In genomic region chr13:108998739-108999138, GRCm38 (mm10) we compare ENCODE assay signal across 26 mouse cellular contexts.
A peak's percentile ranks its signal among the peaks of the same experiment; 100 is the strongest.
DNase-seq lines count a peak whose midpoint lies in the region; ATAC-seq and TF ChIP-seq lines count a peak whose summit lies in the region.
"Had no signal": no experiment of that assay in that cellular context is flagged by ENCODE, and none has a peak within 500 bp of the region (broad histone marks: within the 10 kb centered on the region; RNA-seq: fewer than 3 reads in every experiment).

No protein-coding gene starts in this region.

- no peak overlapping the region for H3K4me3 ChIP-seq in forebrain, embryonic 14.5 days (ENCODE audit: low read depth, low read length)
- H3K4me3 ChIP-seq in forebrain, postnatal 0 days (ENCODE audit: low read depth, low read length) = no peak overlapping the region
- no peak overlapping the region for H3K4me3 ChIP-seq in hindbrain, embryonic 14.5 days (replicated peaks; ENCODE audit: low read length)
- no peak overlapping the region for H3K4me3 ChIP-seq in midbrain, embryonic 14.5 days (replicated peaks; ENCODE audit: low read depth, low read length)
- H3K4me3 ChIP-seq in intestine, embryonic 16.5 days (ENCODE audit: low read length) = no peak overlapping the region
- H3K4me3 ChIP-seq: embryonic facial prominence, embryonic 13.5 days; limb, embryonic 15.5 days; neural tube, embryonic 13.5 days; stomach, embryonic 15.5 days had no signal

- 17% methylated on average over 2 of the region's 2 CpGs for whole genome bisulfite sequencing in forebrain, embryonic 14.5 days
- 19% methylated on average over 2 of the region's 2 CpGs for WGBS in forebrain, postnatal 0 days
- 59% methylated on average over 2 of the region's 2 CpGs for WGBS in hindbrain, embryonic 14.5 days
- WGBS in midbrain, embryonic 14.5 days = 10% methylated on average over 2 of the region's 2 CpGs
- 61% methylated on average over 2 of the region's 2 CpGs for WGBS in intestine, embryonic 16.5 days

- H3K4me1 ChIP-seq in forebrain, embryonic 14.5 days (ENCODE audit: control insufficient read depth, insufficient read depth, low read length) = no peaks in the 10 kb centered on the region; the same call in 1 of the 2 replicates
- H3K4me1 ChIP-seq in forebrain, postnatal 0 days (ENCODE audit: insufficient read depth) = no peaks in the 10 kb centered on the region
- H3K4me1 ChIP-seq in hindbrain, embryonic 14.5 days (replicated peaks; ENCODE audit: control insufficient read depth, insufficient read depth, low read length) = no peaks in the 10 kb centered on the region
- H3K4me1 ChIP-seq in midbrain, embryonic 14.5 days (ENCODE audit: control insufficient read depth, insufficient read depth, low read length) = no peaks in the 10 kb centered on the region
- H3K4me1 ChIP-seq in intestine, embryonic 16.5 days (ENCODE audit: control insufficient read depth, insufficient read depth, low read length) = no peaks in the 10 kb centered on the region
- H3K4me1 ChIP-seq: embryonic facial prominence, embryonic 13.5 days; limb, embryonic 15.5 days; neural tube, embryonic 13.5 days; stomach, embryonic 15.5 days had no signal

- peak; percentile 17 for DNase-seq in forebrain, embryonic 14.5 days (ENCODE audit: low spot score)
- DNase-seq in forebrain, postnatal 0 days = no peak
- DNase-seq in Muller cell, postnatal 12 days (ENCODE audit: inconsistent ontology term) = peak; percentile 5
- DNase-seq in hindbrain, embryonic 14.5 days (ENCODE audit: low spot score) = no peak
- peak; percentile 41 for DNase-seq in midbrain, embryonic 14.5 days
- DNase-seq in frontal cortex, adult 2 months (ENCODE audit: extremely low spot score in 1 of 2, low spot score in 1 of 2) = no peak
- DNase-seq: adrenal gland, postnatal 36 days; cerebellum, adult 11 months; cerebellum, postnatal 14 days; gastrocnemius, postnatal 14 days; heart, adult 11 months; kidney, adult 2 months; left cerebral cortex, postnatal 4 days; lung, embryonic 14.5 days; right cerebral cortex, adult 18-20 months; right cerebral cortex, postnatal 4 days; thymus, postnatal 25 days had no signal

- no peaks in the 10 kb centered on the region for H3K27me3 ChIP-seq in forebrain, embryonic 14.5 days (replicated peaks; ENCODE audit: control insufficient read depth, insufficient read depth, low read length)
- H3K27me3 ChIP-seq in forebrain, postnatal 0 days (ENCODE audit: insufficient read depth, low read length) = no peaks in the 10 kb centered on the region
- no peaks in the 10 kb centered on the region for H3K27me3 ChIP-seq in hindbrain, embryonic 14.5 days (ENCODE audit: control insufficient read depth, insufficient read depth, low read length)
- H3K27me3 ChIP-seq in midbrain, embryonic 14.5 days (ENCODE audit: control insufficient read depth, insufficient read depth, low read length) = no peaks in the 10 kb centered on the region
- no peaks in the 10 kb centered on the region for H3K27me3 ChIP-seq in intestine, embryonic 16.5 days (replicated peaks; ENCODE audit: control insufficient read depth, insufficient read depth, low read length)
- H3K27me3 ChIP-seq: embryonic facial prominence, embryonic 13.5 days; limb, embryonic 15.5 days; neural tube, embryonic 13.5 days; stomach, embryonic 15.5 days had no signal

- no peaks in the 10 kb centered on the region for H3K36me3 ChIP-seq in forebrain, embryonic 14.5 days (ENCODE audit: control insufficient read depth, insufficient read depth, low read length)
- no peaks in the 10 kb centered on the region for H3K36me3 ChIP-seq in forebrain, postnatal 0 days (ENCODE audit: insufficient read depth)
- no peaks in the 10 kb centered on the region for H3K36me3 ChIP-seq in hindbrain, embryonic 14.5 days (replicated peaks; ENCODE audit: control insufficient read depth, insufficient read depth)
- H3K36me3 ChIP-seq in midbrain, embryonic 14.5 days (ENCODE audit: control insufficient read depth, insufficient read depth, low read length) = no peaks in the 10 kb centered on the region
- no peaks in the 10 kb centered on the region for H3K36me3 ChIP-seq in intestine, embryonic 16.5 days (ENCODE audit: control insufficient read depth, insufficient read depth, low read length)
- H3K36me3 ChIP-seq: embryonic facial prominence, embryonic 13.5 days; limb, embryonic 15.5 days; neural tube, embryonic 13.5 days; stomach, embryonic 15.5 days had no signal

- TF ChIP-seq CTCF in forebrain, postnatal 0 days (IDR thresholded peaks at IDR 0.05; ENCODE audit: low read depth) = no peak

- H3K27ac ChIP-seq in forebrain, embryonic 14.5 days (ENCODE audit: low read depth, low read length) = no peak overlapping the region
- no peak overlapping the region for H3K27ac ChIP-seq in forebrain, postnatal 0 days (ENCODE audit: low read depth, low read length)
- no peak overlapping the region for H3K27ac ChIP-seq in hindbrain, embryonic 14.5 days
- no peak overlapping the region for H3K27ac ChIP-seq in midbrain, embryonic 14.5 days (replicated peaks; ENCODE audit: low read depth, low read length)
- H3K27ac ChIP-seq in intestine, embryonic 16.5 days (ENCODE audit: low read length) = no peak overlapping the region
- H3K27ac ChIP-seq: embryonic facial prominence, embryonic 13.5 days; kidney, postnatal 0 days; limb, embryonic 15.5 days; liver, embryonic 14.5 days; neural tube, embryonic 13.5 days; stomach, embryonic 15.5 days had no signal

- H3K9ac ChIP-seq in forebrain, embryonic 14.5 days (ENCODE audit: low read length) = no peak overlapping the region
- H3K9ac ChIP-seq in forebrain, postnatal 0 days = no peak overlapping the region
- H3K9ac ChIP-seq in hindbrain, embryonic 14.5 days = no peak overlapping the region
- H3K9ac ChIP-seq in midbrain, embryonic 14.5 days (replicated peaks; ENCODE audit: low read length) = no peak overlapping the region
- no peak overlapping the region for H3K9ac ChIP-seq in intestine, embryonic 16.5 days (ENCODE audit: low read depth, low read length)
- H3K9ac ChIP-seq: embryonic facial prominence, embryonic 13.5 days; limb, embryonic 15.5 days; liver, embryonic 14.5 days; lung, embryonic 14.5 days; neural tube, embryonic 13.5 days; stomach, embryonic 15.5 days had no signal

- ATAC-seq in forebrain, embryonic 14.5 days = peak; percentile 20
- ATAC-seq in forebrain, postnatal 0 days = no peak
- ATAC-seq in hindbrain, embryonic 14.5 days (ENCODE audit: low FRiP score) = peak; percentile 70; the same call in 1 of the 2 replicates
- ATAC-seq in midbrain, embryonic 14.5 days (ENCODE audit: low FRiP score, low TSS enrichment) = peak; percentile 70
- no peak for ATAC-seq in intestine, embryonic 16.5 days
- ATAC-seq: inflammation-experienced regulatory T-cells, adult 6 months; Patski had no signal

- H3K4me2 ChIP-seq in forebrain, embryonic 14.5 days (ENCODE audit: low read length) = no peak overlapping the region
- H3K4me2 ChIP-seq in forebrain, postnatal 0 days (ENCODE audit: low read depth) = no peak overlapping the region
- no peak overlapping the region for H3K4me2 ChIP-seq in hindbrain, embryonic 14.5 days (replicated peaks)
- H3K4me2 ChIP-seq in midbrain, embryonic 14.5 days (ENCODE audit: low read length) = no peak overlapping the region
- no peak overlapping the region for H3K4me2 ChIP-seq in intestine, embryonic 16.5 days (ENCODE audit: low read depth, low read length)
- H3K4me2 ChIP-seq: embryonic facial prominence, embryonic 13.5 days; limb, embryonic 15.5 days; lung, embryonic 14.5 days; neural tube, embryonic 13.5 days; stomach, embryonic 15.5 days had no signal

- H3K9me3 ChIP-seq in forebrain, embryonic 14.5 days (replicated peaks; ENCODE audit: control insufficient read depth, low read length) = no peaks in the 10 kb centered on the region
- no peaks in the 10 kb centered on the region for H3K9me3 ChIP-seq in forebrain, postnatal 0 days (ENCODE audit: low read length)
- H3K9me3 ChIP-seq in hindbrain, embryonic 14.5 days (ENCODE audit: control insufficient read depth, low read length) = no peaks in the 10 kb centered on the region
- no peaks in the 10 kb centered on the region for H3K9me3 ChIP-seq in midbrain, embryonic 14.5 days (ENCODE audit: control insufficient read depth, low read length)
- no peaks in the 10 kb centered on the region for H3K9me3 ChIP-seq in intestine, embryonic 16.5 days (ENCODE audit: control insufficient read depth, low read length)
- H3K9me3 ChIP-seq: embryonic facial prominence, embryonic 13.5 days; limb, embryonic 15.5 days; neural tube, embryonic 13.5 days; stomach, embryonic 15.5 days had no signal

Comparison
In these comparisons a context has a peak if more than half of its experiments do, and no peak if none do; other contexts are left out.
1. ATAC-seq: peak in forebrain, embryonic 14.5 days (single experiment), hindbrain, embryonic 14.5 days (single experiment) and midbrain, embryonic 14.5 days (single experiment); none in forebrain, postnatal 0 days (single experiment) and intestine, embryonic 16.5 days (single experiment).
2. DNase-seq: peak in forebrain, embryonic 14.5 days (single experiment), Muller cell, postnatal 12 days (single experiment) and midbrain, embryonic 14.5 days (single experiment); none in forebrain, postnatal 0 days (single experiment), hindbrain, embryonic 14.5 days (single experiment) and frontal cortex, adult 2 months (0 of 2).